Mouse (Mus musculus) thymus, adult 2 months (tissue): Measurements from ENCODE around the gene Bmx. TPM values are rescaled to one million over a fixed set of nuclear protein-coding genes. Genes with fewer than 3 reads are reported as not detected.
A peak's percentile ranks its signal among the peaks of the same experiment; 100 is the strongest.

Experiments used
- DNase-seq: peaks from one replicate; pipeline ENCODE4 v3.0.0; 2021
- H3K27ac ChIP-seq: fragments of 200-500 bp; 2 replicates; pipeline ENCODE4 v1.5.1; 2012; ENCODE audit warnings: low read length, control low read depth; ENCODE audit not compliant: control insufficient read depth, insufficient read depth
- H3K27me3 ChIP-seq: fragments of 200-500 bp; 2 replicates; pipeline ENCODE4 v1.6.1; 2012; ENCODE audit warnings: mild to moderate bottlenecking, low read length, moderate library complexity, mixed read lengths; ENCODE audit not compliant: control insufficient read depth, insufficient read depth
- H3K36me3 ChIP-seq: fragments of 200-500 bp; 2 replicates; pipeline ENCODE4 v1.6.1; 2012; ENCODE audit warnings: mild to moderate bottlenecking, low read length, moderate library complexity; ENCODE audit not compliant: control insufficient read depth, insufficient read depth
- H3K4me1 ChIP-seq: fragments of 200-500 bp; replicated peaks from 2 replicates; pipeline ENCODE4 v1.6.1; 2012; ENCODE audit warnings: low read length; ENCODE audit not compliant: control insufficient read depth, insufficient read depth
- H3K4me3 ChIP-seq: fragments of 200-500 bp; 2 replicates; pipeline ENCODE4 v1.5.1; 2012; ENCODE audit warnings: mild to moderate bottlenecking, low read length, control low read depth, moderate library complexity; ENCODE audit not compliant: control insufficient read depth, insufficient read depth
- CTCF ChIP-seq: fragments of 200-500 bp; IDR thresholded peaks from 2 replicates; pipeline ENCODE4 v1.5.1; 2012; ENCODE audit warnings: mild to moderate bottlenecking, control low read depth, low read length, moderate library complexity, borderline replicate concordance; ENCODE audit not compliant: control insufficient read depth, poor library complexity, insufficient read depth; ENCODE audit errors: extremely low read depth
- POLR2A ChIP-seq: fragments of 200-500 bp; IDR thresholded peaks from 2 replicates; pipeline ENCODE4 v1.6.1; 2012; ENCODE audit warnings: mild to moderate bottlenecking, low read length, control low read depth, moderate library complexity; ENCODE audit not compliant: control insufficient read depth, poor library complexity, insufficient read depth; ENCODE audit errors: extremely low read depth
- WGBS: fragments of 180-500 bp; shearing (Covaris S2); methylation state at CpG from one replicate; pipeline ENCODE4 v1.1.7; 2018; 5-methylcytosine and 5-hydroxymethylcytosine counted together
- polyA plus RNA-seq: library from polyadenylated mRNA; depleted of rRNA; stranded (reverse); fragments of >200 nt; gene quantifications from 2 replicates; pipeline ENCODE4 v1.2.3, GENCODE M21; 2012

The Bmx gene
- polyA plus RNA-seq, 1 experiment, result 0.50 TPM

DNA sequence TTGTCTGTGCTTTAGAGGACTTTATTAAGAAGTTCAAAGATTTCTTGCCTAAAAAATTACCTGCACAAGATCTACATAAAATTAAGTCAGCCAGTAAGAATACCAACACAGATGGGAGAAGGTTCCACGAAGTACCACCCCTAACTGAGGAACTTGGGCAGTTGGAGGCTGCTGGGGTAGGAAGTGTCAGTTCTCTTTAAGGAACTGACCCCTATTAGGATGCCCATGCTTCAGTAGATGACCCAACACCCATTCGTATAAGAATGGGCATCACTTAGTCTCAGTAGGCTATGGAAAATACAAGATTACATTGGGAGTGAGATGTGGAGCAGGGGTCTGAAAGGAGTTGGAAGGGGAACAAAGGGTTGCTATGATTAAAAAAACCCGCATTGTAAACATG lies 12.6 kb upstream of the Bmx start:
- H3K27me3 ChIP-seq, result no peaks in the 10 kb centered on the region
- WGBS, result 91% methylated on average over 3 of the region's 3 CpGs
- no peak overlapping the region for H3K4me3 ChIP-seq
- no peaks in the 10 kb centered on the region for H3K4me1 ChIP-seq
- no peak overlapping the region for H3K27ac ChIP-seq
- TF ChIP-seq CTCF (no peak), POLR2A (no peak)
- no peak for DNase-seq
- no peaks in the 10 kb centered on the region for H3K36me3 ChIP-seq

DNA sequence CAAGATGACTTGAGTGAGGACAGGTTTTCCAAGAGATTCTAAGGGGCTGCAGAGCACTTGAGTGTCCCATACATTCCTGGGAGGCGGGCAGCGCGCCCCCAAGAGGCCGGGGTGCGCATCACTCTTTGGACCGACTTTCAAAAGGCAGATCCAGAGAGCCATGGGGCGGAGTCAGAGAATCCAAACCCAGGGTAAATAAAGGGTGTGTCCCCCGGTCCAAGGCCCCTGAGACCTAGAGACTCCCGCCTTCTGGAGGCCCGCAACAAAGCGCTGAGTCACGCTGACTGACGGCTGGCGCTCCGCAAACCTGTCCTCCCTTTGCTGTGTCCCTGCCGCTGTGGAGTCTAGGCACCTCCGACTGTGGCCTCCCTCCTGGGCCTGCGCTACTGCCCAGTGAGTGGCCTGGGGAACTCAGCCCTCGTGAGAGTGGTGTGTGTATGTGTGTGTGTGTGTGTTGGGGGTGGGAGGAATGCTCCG lies 11.3 kb upstream of the Bmx start, which contains the start of gene Pir:
Gene Pir, plus strand, starts transcription at position 87 of the 477 bp plus-strand sequence.
- Histone ChIP-seq H3K36me3 (no peaks in the 10 kb centered on the region), H3K4me1 (no peaks in the 10 kb centered on the region), H3K27me3 (no peaks in the 10 kb centered on the region), H3K4me3 (no peak within 1 kb of the TSS), H3K27ac (no peak within 1 kb of the TSS)
- peak; percentile 4 for DNase-seq
- TF ChIP-seq POLR2A (no peak), CTCF (no peak)
- 15% methylated on average over 20 of the region's 20 CpGs for WGBS

- no peak for TF ChIP-seq POLR2A
- TF ChIP-seq CTCF, result no peak
- WGBS, result 44% methylated on average over 1 of the region's 1 CpGs
- no peak for DNase-seq
Observed at GRCm38 (mm10) chrX:164264861-164265260, 6.9 kb upstream of the Bmx start.

DNA sequence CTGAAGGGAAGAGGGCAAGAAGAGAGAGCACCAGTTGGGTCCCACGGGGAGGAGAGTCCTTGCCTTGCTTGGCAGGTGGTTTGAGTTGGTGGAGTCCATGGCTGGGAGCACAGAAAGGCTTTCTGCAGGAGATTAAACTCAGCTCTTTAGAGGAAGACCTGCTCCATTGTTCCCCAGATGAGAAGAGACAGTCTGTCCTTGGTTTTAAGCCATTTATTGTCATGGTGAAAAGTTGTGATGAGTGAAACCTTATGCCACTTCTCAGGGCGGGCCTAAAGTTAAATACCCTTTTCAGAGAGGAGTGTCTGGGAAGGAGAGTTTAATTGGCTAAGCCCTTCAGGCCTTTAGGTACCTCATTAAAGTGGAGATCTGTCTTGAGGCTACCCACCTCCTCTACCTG lies 4.3 kb upstream of the Bmx start:
- no peak for DNase-seq
- H3K4me1 ChIP-seq, result no peaks in the 10 kb centered on the region
- H3K27me3 ChIP-seq, result no peaks in the 10 kb centered on the region
- H3K36me3 ChIP-seq, result no peaks in the 10 kb centered on the region
- no peak overlapping the region for H3K27ac ChIP-seq
- TF ChIP-seq CTCF (no peak), POLR2A (no peak)
- WGBS, result 87% methylated on average over 2 of the region's 2 CpGs
- H3K4me3 ChIP-seq, result no peak overlapping the region

More at GRCm38 (mm10) chrX:164264861-164265260, 6.9 kb upstream of the Bmx start:
- H3K4me3 ChIP-seq, result no peak overlapping the region
- no peak overlapping the region for H3K27ac ChIP-seq
- H3K27me3 ChIP-seq, result no peaks in the 10 kb centered on the region
- no peaks in the 10 kb centered on the region for H3K36me3 ChIP-seq
- H3K4me1 ChIP-seq, result no peaks in the 10 kb centered on the region

GRCm38 (mm10) chrX:164258662-164259061 lies 669 bp upstream of the Bmx start:
- Histone ChIP-seq H3K36me3 (no peaks in the 10 kb centered on the region), H3K4me1 (no peaks in the 10 kb centered on the region), H3K27me3 (no peaks in the 10 kb centered on the region), H3K4me3 (no peak overlapping the region), H3K27ac (no peak overlapping the region)
- 51% methylated on average over 5 of the region's 5 CpGs for WGBS
- TF ChIP-seq POLR2A, result no peak
- no peak for TF ChIP-seq CTCF
- no peak for DNase-seq

GRCm38 (mm10) chrX:164256527-164256926 lies 1.5 kb downstream of the Bmx start:
- no peak overlapping the region for H3K27ac ChIP-seq
- DNase-seq, result no peak

GRCm38 (mm10) chrX:164246722-164247121 lies 11.3 kb downstream of the Bmx start:
- DNase-seq, result no peak
- H3K27me3 ChIP-seq, result no peaks in the 10 kb centered on the region
- TF ChIP-seq POLR2A, result no peak
- no peak for TF ChIP-seq CTCF

More at GRCm38 (mm10) chrX:164256527-164256926, 1.5 kb downstream of the Bmx start:
- 37% methylated on average over 3 of the region's 3 CpGs for WGBS
- Histone ChIP-seq H3K4me3 (no peak overlapping the region), H3K27me3 (no peaks in the 10 kb centered on the region), H3K36me3 (no peaks in the 10 kb centered on the region), H3K4me1 (no peaks in the 10 kb centered on the region)
- no peak for TF ChIP-seq CTCF
- no peak for TF ChIP-seq POLR2A

More at GRCm38 (mm10) chrX:164246722-164247121, 11.3 kb downstream of the Bmx start:
- Histone ChIP-seq H3K4me1 (0 out of 2 replicates have a peak, but pooled peaks cover 2% of the 10 kb centered on the region), H3K4me3 (no peak overlapping the region), H3K27ac (no peak overlapping the region), H3K36me3 (no peaks in the 10 kb centered on the region)
- WGBS, result 45% methylated on average over 2 of the region's 2 CpGs
